Mouse (Mus musculus) G1E (cell line): ENCODE results near the gene Ctc1. TPM values are rescaled to one million over a fixed set of nuclear protein-coding genes. Genes with fewer than 3 reads are reported as not detected.
A peak's percentile ranks its signal among the peaks of the same experiment; 100 is the strongest.

ENCODE experiments used
- ATAC-seq: 2 replicates; pipeline ENCODE4 v1.8.0; 2016; ENCODE audit warnings: mild to moderate bottlenecking; ENCODE audit not compliant: insufficient number of reproducible peaks, poor library complexity, low FRiP score, severe bottlenecking; ENCODE audit errors: extremely low read depth
- DNase-seq: peaks from one replicate; pipeline ENCODE4 v3.0.0; 2012; ENCODE audit warnings: low spot score
- H3K27me3 ChIP-seq: 2 replicates; pipeline ENCODE4 v1.6.1; 2012; ENCODE audit warnings: mild to moderate bottlenecking, low read length, inconsistent platforms; ENCODE audit not compliant: insufficient read depth
- H3K36me3 ChIP-seq: replicated peaks from 2 replicates; pipeline ENCODE3; 2012; ENCODE audit warnings: mild to moderate bottlenecking, inconsistent platforms
- H3K4me1 ChIP-seq: 2 replicates; pipeline ENCODE4 v1.6.1; 2012; ENCODE audit warnings: low read depth, low read length, inconsistent platforms, mixed read lengths; ENCODE audit not compliant: insufficient read depth
- H3K4me3 ChIP-seq: 2 replicates; pipeline ENCODE4 v1.5.1; 2012; ENCODE audit warnings: low read depth, mild to moderate bottlenecking, inconsistent platforms, low read length, moderate library complexity, mixed read lengths
- H3K9me3 ChIP-seq: replicated peaks from 2 replicates; pipeline ENCODE4 v1.6.1; 2012; ENCODE audit warnings: inconsistent platforms
- CTCF ChIP-seq: IDR thresholded peaks from 2 replicates; pipeline ENCODE4 v1.5.1; 2012; ENCODE audit warnings: low read depth, low read length, inconsistent platforms, mixed read lengths
- GATA1 ChIP-seq: IDR thresholded peaks from 2 replicates; pipeline ENCODE4 v1.6.1; 2012; ENCODE audit warnings: borderline replicate concordance, low read length, inconsistent platforms, mixed read lengths
- GATA2 ChIP-seq: IDR thresholded peaks from 2 replicates; pipeline ENCODE4 v1.6.1; 2012; ENCODE audit warnings: low read depth, low read length, inconsistent platforms, borderline replicate concordance
- POLR2AphosphoS5 ChIP-seq: IDR thresholded peaks from 2 replicates; pipeline ENCODE4 v1.6.1; 2012; ENCODE audit warnings: low read depth, low read length, inconsistent platforms; ENCODE audit not compliant: insufficient replicate concordance
- TAL1 ChIP-seq: conservative IDR thresholded peaks from 2 replicates; pipeline ENCODE4 v1.6.1; 2012; ENCODE audit warnings: low read depth, low read length, inconsistent platforms, mixed read lengths
- polyA plus RNA-seq: library from polyadenylated mRNA; stranded (reverse); fragments of >175 nt; gene quantifications from 2 replicates; pipeline ENCODE4 v1.2.3, GENCODE M21; 2012
- total RNA-seq, 2 experiments: library from RNA; stranded (forward) in 1 of 2; stranded (reverse) in 1 of 2; fragments of 200-1000 nt in 1 of 2; fragments of >200 nt in 1 of 2; fragmentation: Nextera tagmentation in 1 of 2; gene quantifications; 2 replicates each; pipeline ENCODE4 v1.2.3; 2014 to 2017

Ctc1 gene
- total and polyA plus RNA-seq, 3 experiments: 19.9 to 104 (median 96.5) TPM

DNA sequence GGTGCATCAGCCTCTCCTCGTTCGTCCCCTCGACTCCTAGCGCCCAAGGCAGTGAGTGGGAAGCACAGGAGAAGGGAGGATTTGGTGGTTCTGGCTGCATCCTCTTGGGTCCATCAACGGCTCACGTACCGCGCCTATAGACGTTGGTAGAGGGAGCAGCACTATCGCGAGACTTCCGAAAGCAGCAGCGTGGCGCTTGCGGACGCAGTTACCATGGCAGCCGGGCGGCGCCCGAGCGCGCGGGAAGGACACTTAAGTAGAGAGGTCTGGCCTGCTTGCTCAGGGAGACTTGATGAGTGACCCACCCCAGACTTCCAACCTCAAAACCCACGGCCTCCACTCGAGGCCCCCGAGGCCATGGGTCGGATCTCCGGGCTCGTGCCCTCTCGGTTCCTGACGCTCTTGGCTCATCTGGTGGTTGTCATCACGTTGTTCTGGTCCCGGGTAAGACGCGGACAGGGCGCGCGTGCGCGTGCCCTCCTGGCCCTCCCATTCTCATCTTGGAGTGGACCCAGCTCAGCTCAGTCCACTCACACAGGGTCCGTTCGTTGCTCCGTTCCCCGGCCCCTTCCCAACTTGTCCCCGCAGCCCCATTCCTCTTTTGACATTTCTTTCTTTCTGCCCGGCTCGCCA is 55.0 kb downstream of the Ctc1 start, which contains the start of gene Tmem107:
Tmem107 (plus strand) TSS at position 217 of the 633 bp plus-strand sequence.
- no peaks in the 10 kb centered on the region for H3K27me3 ChIP-seq
- DNase-seq (peak; percentile 67), ATAC-seq (no peak; the same call in 1 of the 2 replicates)
- no peaks in the 10 kb centered on the region for H3K9me3 ChIP-seq
- no peak for TF ChIP-seq CTCF
- TF ChIP-seq POLR2AphosphoS5: no peak
- TF ChIP-seq TAL1: no peak
- no peak for TF ChIP-seq GATA2
- TF ChIP-seq GATA1: no peak
- peak within 1 kb of the TSS; percentile 80 for H3K4me3 ChIP-seq
- H3K36me3 ChIP-seq: no peaks in the 10 kb centered on the region
- peaks cover 56% of the 10 kb centered on the region for H3K4me1 ChIP-seq

DNA sequence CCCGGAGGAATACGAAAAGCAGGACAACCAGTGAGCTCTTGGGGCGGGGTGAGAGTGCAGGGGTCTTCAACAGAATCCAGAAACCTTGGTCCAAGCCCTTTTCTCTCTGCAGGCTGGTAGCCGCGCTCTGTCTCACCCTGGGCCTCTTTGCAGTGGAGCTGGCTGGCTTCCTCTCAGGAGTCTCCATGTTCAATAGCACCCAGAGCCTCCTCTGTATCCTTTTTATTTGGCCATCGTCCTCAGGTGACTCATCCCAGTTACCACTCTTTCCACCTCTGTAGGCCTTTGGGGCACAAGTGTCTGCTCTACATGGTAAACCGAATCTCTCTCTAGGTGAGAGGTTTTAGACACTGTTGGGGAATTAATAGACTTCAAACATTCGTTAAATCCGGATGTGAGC is 55.6 kb downstream of the Ctc1 start:
- no peak for DNase-seq
- TF ChIP-seq CTCF (no peak), GATA1 (no peak), TAL1 (no peak), POLR2AphosphoS5 (no peak), GATA2 (no peak)
- Histone ChIP-seq H3K27me3 (no peaks in the 10 kb centered on the region), H3K4me3 (peak overlapping the region; percentile 80), H3K4me1 (peaks cover 56% of the 10 kb centered on the region), H3K36me3 (no peaks in the 10 kb centered on the region), H3K9me3 (no peaks in the 10 kb centered on the region)
- no peak for ATAC-seq

DNA sequence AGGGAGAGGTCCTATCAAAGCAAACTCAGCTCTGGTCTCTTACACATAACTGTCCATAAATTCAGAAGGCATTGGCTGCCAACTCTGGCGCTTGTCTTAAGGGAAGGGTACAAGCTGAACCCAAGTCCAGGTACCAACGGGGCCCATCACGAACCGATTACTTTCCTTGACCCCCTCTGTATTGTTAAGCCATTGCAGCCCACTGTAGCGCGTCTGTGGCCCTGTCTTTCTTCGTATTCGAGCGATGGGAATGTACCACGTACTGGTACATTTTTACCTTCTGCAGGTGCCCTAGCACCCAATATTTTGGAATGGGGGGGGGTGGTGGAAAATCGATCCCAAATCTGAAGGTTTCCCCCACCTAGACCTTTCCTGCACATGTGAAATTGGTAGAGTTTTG is 56.5 kb downstream of the Ctc1 start:
- H3K4me3 ChIP-seq: peak overlapping the region; percentile 61; the same call in 1 of the 2 replicates
- no peaks in the 10 kb centered on the region for H3K9me3 ChIP-seq
- H3K27me3 ChIP-seq: no peaks in the 10 kb centered on the region
- no peak for TF ChIP-seq CTCF
- TF ChIP-seq POLR2AphosphoS5: no peak
- TF ChIP-seq GATA2: no peak
- no peak for TF ChIP-seq GATA1
- no peak for TF ChIP-seq TAL1
- DNase-seq: no peak
- peaks cover 52% of the 10 kb centered on the region for H3K4me1 ChIP-seq
- H3K36me3 ChIP-seq: no peaks in the 10 kb centered on the region
- ATAC-seq: no peak

DNA sequence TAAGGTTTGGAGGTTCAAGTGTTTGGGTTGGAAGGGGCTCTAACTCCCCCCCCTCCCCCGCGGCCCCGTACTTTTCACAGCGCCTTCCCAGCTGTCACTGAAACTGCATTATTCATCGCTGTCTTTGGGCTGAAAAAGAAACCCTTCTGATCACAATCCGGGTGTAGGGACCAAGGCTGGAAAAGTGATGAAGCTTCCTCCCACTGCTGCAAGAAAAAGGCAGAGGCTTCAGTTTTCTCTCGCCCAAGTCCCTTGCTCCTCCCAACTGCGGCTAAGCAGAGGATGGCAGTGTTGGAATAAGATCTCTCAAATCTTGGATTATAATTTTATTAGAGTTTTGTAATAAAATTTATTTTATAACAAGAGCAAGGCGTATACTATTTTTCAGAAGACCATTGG is 57.0 kb downstream of the Ctc1 start:
- DNase-seq: no peak
- TF ChIP-seq GATA1: no peak
- no peak for TF ChIP-seq TAL1
- TF ChIP-seq POLR2AphosphoS5: no peak
- TF ChIP-seq GATA2: no peak
- TF ChIP-seq CTCF: no peak
- ATAC-seq: no peak
- peaks cover 56% of the 10 kb centered on the region for H3K4me1 ChIP-seq
- peak overlapping the region; percentile 61; the same call in 1 of the 2 replicates for H3K4me3 ChIP-seq
- H3K36me3 ChIP-seq: no peaks in the 10 kb centered on the region
- H3K9me3 ChIP-seq: no peaks in the 10 kb centered on the region
- H3K27me3 ChIP-seq: 0 out of 2 replicates have a peak, but pooled peaks cover 3% of the 10 kb centered on the region

DNA sequence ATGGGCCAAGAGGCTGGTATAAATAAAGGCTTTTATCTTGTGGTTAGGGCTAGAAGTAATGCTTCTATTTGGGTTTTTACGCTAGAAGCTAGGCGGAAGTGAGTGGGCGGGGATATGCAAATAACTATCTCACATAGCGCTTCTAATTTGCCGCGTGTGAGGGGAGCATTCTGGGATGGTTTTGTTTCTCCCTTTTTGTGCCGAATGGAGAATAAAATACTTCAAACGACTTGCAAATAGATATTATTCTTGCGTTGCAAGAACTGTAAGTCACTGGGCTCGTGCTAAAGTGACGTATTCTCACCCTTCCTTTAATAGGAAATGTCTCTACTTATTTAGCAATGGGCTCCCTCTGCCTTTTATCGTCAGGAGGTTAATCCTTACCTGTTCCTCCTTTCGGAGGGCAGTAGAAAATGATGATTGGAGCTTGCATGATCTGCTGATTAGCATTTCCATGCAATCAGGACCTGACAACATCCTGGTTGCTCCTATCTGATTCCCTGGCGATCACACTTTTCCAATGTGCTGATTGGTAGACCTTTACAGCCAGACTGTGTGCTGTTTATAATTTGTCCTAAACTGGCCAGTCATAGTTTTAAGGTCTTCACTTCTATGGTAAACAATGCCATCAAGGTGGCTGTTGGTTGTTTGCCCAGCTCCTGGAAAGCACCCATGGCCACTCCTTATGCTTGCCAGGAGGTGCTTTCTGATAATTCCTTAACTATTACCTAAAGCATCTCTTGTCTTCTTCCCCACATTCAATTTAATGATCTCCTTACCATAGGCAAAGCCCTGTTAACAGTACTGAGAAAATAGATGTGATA is 57.6 kb downstream of the Ctc1 start:
- H3K27me3 ChIP-seq: 0 out of 2 replicates have a peak, but pooled peaks cover 3% of the 10 kb centered on the region
- no peak overlapping the region for H3K4me3 ChIP-seq
- no peaks in the 10 kb centered on the region for H3K9me3 ChIP-seq
- TF ChIP-seq POLR2AphosphoS5 (peak; percentile 100), CTCF (no peak), GATA1 (no peak), GATA2 (0 out of 2 replicates have a peak, but pooled peaks have one; percentile 58), TAL1 (no peak)
- DNase-seq: peak; percentile 82
- H3K36me3 ChIP-seq: no peaks in the 10 kb centered on the region
- ATAC-seq: peak; percentile 79
- H3K4me1 ChIP-seq: peaks cover 59% of the 10 kb centered on the region

DNA sequence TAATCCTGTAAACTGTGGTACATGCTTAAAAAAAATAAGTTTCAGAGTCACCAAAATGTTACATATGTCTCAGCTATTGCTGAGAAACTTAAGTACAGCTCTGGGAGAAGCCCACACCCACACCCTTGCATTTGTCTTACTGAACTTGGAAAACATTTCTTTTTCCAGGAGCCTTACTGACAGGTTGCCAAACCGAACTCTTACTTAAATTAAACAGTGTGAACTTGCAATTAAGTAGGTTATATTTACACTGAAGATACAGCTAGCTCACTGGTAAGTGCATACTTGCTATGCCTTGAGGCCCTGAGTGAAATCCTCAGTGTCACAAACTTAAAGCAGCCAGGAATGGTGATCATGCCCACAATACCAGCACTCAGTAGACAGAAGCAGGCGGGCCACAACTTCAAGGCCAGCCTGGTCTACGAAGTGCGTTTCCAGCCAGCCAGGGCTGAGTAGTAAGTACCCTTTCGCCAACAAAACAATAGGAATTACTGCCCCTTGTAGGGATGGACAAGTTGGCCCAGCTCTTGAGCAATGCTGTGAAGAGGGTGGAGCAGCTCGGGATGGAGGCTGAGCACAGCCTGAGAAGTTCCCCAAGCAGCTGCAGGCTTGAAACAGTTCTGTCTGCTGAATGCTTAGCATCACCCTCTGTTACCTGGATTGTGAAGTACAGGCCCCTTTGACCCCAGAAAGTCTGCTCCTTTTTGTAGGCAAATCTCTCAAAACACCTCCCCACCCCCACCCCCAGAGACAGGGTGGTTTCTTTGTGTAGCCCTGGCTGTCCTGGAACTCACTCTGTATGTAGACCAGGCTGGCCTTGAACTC is 58.5 kb downstream of the Ctc1 start:
- ATAC-seq: no peak
- no peak for DNase-seq
- TF ChIP-seq POLR2AphosphoS5 (peak; percentile 14; the same call in 1 of the 2 replicates), GATA2 (no peak)
- no peak overlapping the region; the same call in 1 of the 2 replicates for H3K4me3 ChIP-seq
- no peaks in the 10 kb centered on the region for H3K9me3 ChIP-seq
- H3K4me1 ChIP-seq: peaks cover 63% of the 10 kb centered on the region
- H3K36me3 ChIP-seq: no peaks in the 10 kb centered on the region
- H3K27me3 ChIP-seq: 0 out of 2 replicates have a peak, but pooled peaks cover 3% of the 10 kb centered on the region
